Mouse (Mus musculus) c-Kit-positive CD71-negative TER-119-negative erythroid progenitor cells, embryonic 14.5 days (primary cell): ENCODE data around the gene Baz2b.

ENCODE experiments used
- DNase-seq: peaks from one replicate; pipeline ENCODE4 v3.0.0-alpha.2; 2013; ENCODE audit warnings: low read depth

Baz2b gene

GRCm38 (mm10) chr2:59952286-59953014, 257.2 kb downstream of the Baz2b start:
- no peak for DNase-seq

- DNase-seq = no peak
Observed at GRCm38 (mm10) chr2:59951706-59952105, 257.9 kb downstream of the Baz2b start.

- no peak for DNase-seq
Observed at GRCm38 (mm10) chr2:59951127-59951526, 258.5 kb downstream of the Baz2b start.

GRCm38 (mm10) chr2:59936296-59936695, 273.3 kb downstream of the Baz2b start:
- no peak for DNase-seq

GRCm38 (mm10) chr2:59933129-59933528, 276.5 kb downstream of the Baz2b start:
- no peak for DNase-seq

- DNase-seq = no peak
Observed at GRCm38 (mm10) chr2:59932244-59932643, 277.4 kb downstream of the Baz2b start.

GRCm38 (mm10) chr2:59913610-59914009, 296.0 kb downstream of the Baz2b start:
- no peak for DNase-seq

- DNase-seq = no peak
Observed at GRCm38 (mm10) chr2:59908048-59908447, 301.6 kb downstream of the Baz2b start.

- DNase-seq = no peak
Observed at GRCm38 (mm10) chr2:59904007-59904406, 305.6 kb downstream of the Baz2b start.

- DNase-seq = no peak
Observed at GRCm38 (mm10) chr2:59898666-59899065, 311.0 kb downstream of the Baz2b start.

GRCm38 (mm10) chr2:59898105-59898504, 311.5 kb downstream of the Baz2b start:
- no peak for DNase-seq

- no peak for DNase-seq
Observed at GRCm38 (mm10) chr2:59896837-59897236, 312.8 kb downstream of the Baz2b start.

- no peak for DNase-seq
Observed at GRCm38 (mm10) chr2:59896400-59896799, 313.2 kb downstream of the Baz2b start.

GRCm38 (mm10) chr2:59889699-59890098, 319.9 kb downstream of the Baz2b start:
- DNase-seq = no peak

- peak; percentile 5 for DNase-seq
Observed at GRCm38 (mm10) chr2:59882742-59883281, 326.8 kb downstream of the Baz2b start.

GRCm38 (mm10) chr2:59881831-59882741, 327.6 kb downstream of the Baz2b start, which contains the start of gene Wdsub1:
Gene Wdsub1, minus strand, starts transcription at chr2:59882591.
- DNase-seq = peak; percentile 84

GRCm38 (mm10) chr2:59881404-59881803, 328.2 kb downstream of the Baz2b start:
- peak; percentile 20 for DNase-seq

GRCm38 (mm10) chr2:59878221-59878620, 331.4 kb downstream of the Baz2b start:
- no peak for DNase-seq

GRCm38 (mm10) chr2:59877335-59877734, 332.3 kb downstream of the Baz2b start:
- no peak for DNase-seq

- DNase-seq = no peak
Observed at GRCm38 (mm10) chr2:59876482-59876881, 333.2 kb downstream of the Baz2b start.

- DNase-seq = no peak
Observed at GRCm38 (mm10) chr2:59870526-59870925, 339.1 kb downstream of the Baz2b start.

GRCm38 (mm10) chr2:59862618-59863017, 347.0 kb downstream of the Baz2b start:
- no peak for DNase-seq

GRCm38 (mm10) chr2:59854363-59854762, 355.3 kb downstream of the Baz2b start:
- DNase-seq = no peak
